Mouse (Mus musculus) midbrain, embryonic 16.5 days (tissue): ENCODE results near the gene Gcnt7. TPM values are rescaled to one million over a fixed set of nuclear protein-coding genes. Genes with fewer than 3 reads are reported as not detected.
A peak's percentile ranks its signal among the peaks of the same experiment; 100 is the strongest.

Experiments
- ATAC-seq: fragments of 200-750 bp; cut with Nextera tagmentation; 2 replicates; pipeline ENCODE4 v1.8.0; 2017; ENCODE audit warnings: moderate TSS enrichment
- H3K27ac ChIP-seq: fragments of 300-500 bp; sonication (generic); 2 replicates; pipeline ENCODE4 v1.5.1; 2014; ENCODE audit warnings: mild to moderate bottlenecking, low read length, mixed read lengths
- H3K27me3 ChIP-seq: fragments of 300-500 bp; sonication (generic); 2 replicates; pipeline ENCODE4 v1.6.1; 2014; ENCODE audit warnings: low read depth, low read length, mixed read lengths; ENCODE audit not compliant: control insufficient read depth, insufficient read depth
- H3K36me3 ChIP-seq: fragments of 300-500 bp; sonication (generic); 2 replicates; pipeline ENCODE4 v1.6.1; 2014; ENCODE audit warnings: mild to moderate bottlenecking, low read length, moderate library complexity, mixed read lengths; ENCODE audit not compliant: control insufficient read depth, insufficient read depth
- H3K4me1 ChIP-seq: fragments of 300-500 bp; sonication (generic); 2 replicates; pipeline ENCODE4 v1.6.1; 2014; ENCODE audit warnings: mild to moderate bottlenecking, low read length, mixed read lengths; ENCODE audit not compliant: control insufficient read depth, insufficient read depth
- H3K4me2 ChIP-seq: fragments of 300-500 bp; sonication (generic); 2 replicates; pipeline ENCODE4 v1.6.1; 2014; ENCODE audit warnings: mild to moderate bottlenecking, low read length, mixed read lengths
- H3K4me3 ChIP-seq: fragments of 300-500 bp; sonication (generic); 2 replicates; pipeline ENCODE4 v1.5.1; 2014; ENCODE audit warnings: low read depth, mild to moderate bottlenecking, low read length, moderate library complexity, mixed read lengths
- H3K9ac ChIP-seq: fragments of 300-500 bp; sonication (generic); 2 replicates; pipeline ENCODE4 v1.6.1; 2014; ENCODE audit warnings: low read depth, low read length, mixed read lengths
- H3K9me3 ChIP-seq: fragments of 300-500 bp; sonication (generic); replicated peaks from 2 replicates; pipeline ENCODE4 v1.6.1; 2014; ENCODE audit warnings: mild to moderate bottlenecking, low read length, mixed read lengths; ENCODE audit not compliant: control insufficient read depth, poor library complexity, severe bottlenecking
- WGBS: fragments of 180-500 bp; shearing (Covaris S2); extraction: QIAGEN DNeasy Blood & Tissue Kit; methylation state at CpG from one replicate; pipeline ENCODE4 v1.1.7; 2014; 5-methylcytosine and 5-hydroxymethylcytosine counted together
- polyA plus RNA-seq: library from polyadenylated mRNA; unstranded; fragments of >200 nt; fragmentation: Nextera tagmentation; extraction: Ambion mirVana; gene quantifications from 2 replicates; pipeline ENCODE4 v1.2.1, GENCODE M21; 2015

Gcnt7 gene
- polyA plus RNA-seq, 1 experiment from 2014 or later = 1.6 TPM

DNA sequence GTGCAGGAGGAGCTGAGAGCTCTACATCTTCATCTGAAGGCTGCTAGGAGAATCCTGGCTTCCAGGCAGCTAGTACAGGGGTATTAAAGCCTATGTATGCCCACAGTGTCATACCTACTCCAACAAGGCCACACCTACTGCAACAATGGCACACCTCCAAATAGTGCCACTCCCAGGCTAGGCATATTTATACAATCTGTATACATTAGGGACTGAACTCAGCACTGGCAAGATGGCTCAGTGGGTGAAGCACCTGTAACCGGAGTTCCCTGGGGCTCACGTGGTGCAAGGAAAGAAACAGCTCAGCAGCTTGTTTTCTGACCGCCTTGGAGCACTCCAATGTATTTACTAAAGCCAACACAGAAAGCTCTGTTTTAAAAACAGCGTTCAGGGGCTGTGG is 12.8 kb downstream of the Gcnt7 start:
- H3K27ac ChIP-seq = no peak overlapping the region
- H3K36me3 ChIP-seq = peaks cover 29% of the 10 kb centered on the region
- no peak overlapping the region for H3K4me2 ChIP-seq
- peaks cover 18% of the 10 kb centered on the region for H3K4me1 ChIP-seq
- ATAC-seq = no peak
- WGBS = 97% methylated on average over 4 of the region's 4 CpGs
- no peak overlapping the region for H3K4me3 ChIP-seq
- H3K9me3 ChIP-seq = no peaks in the 10 kb centered on the region
- no peaks in the 10 kb centered on the region for H3K27me3 ChIP-seq
- no peak overlapping the region for H3K9ac ChIP-seq

DNA sequence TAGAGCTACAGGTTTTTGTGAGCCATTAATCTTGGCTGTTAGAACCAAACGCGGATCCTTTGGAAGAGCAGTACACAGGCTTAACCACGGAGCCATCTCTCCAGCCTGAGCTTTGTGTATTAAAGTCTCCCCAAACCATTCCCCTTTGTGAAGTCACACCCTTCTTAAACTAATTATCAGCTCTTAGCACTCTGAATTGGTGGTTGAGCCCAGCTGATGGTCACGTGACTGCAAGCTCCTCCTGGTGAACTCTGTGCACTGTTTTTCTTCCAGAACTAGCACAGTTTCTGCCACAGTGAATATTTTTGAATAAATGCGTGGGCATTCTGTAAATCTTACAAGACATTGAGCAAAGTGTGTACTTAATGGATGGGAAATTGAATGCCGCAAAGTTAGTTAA is 17.2 kb downstream of the Gcnt7 start:
- Histone ChIP-seq H3K36me3 (peaks cover 6% of the 10 kb centered on the region; the same call in 1 of the 2 replicates), H3K9ac (peak overlapping the region; percentile 74), H3K27me3 (no peaks in the 10 kb centered on the region), H3K27ac (no peak overlapping the region), H3K4me3 (peak overlapping the region; percentile 76), H3K4me2 (peak overlapping the region; percentile 97), H3K4me1 (peaks cover 23% of the 10 kb centered on the region), H3K9me3 (no peaks in the 10 kb centered on the region)
- WGBS = 37% methylated on average over 6 of the region's 6 CpGs
- ATAC-seq = no peak

DNA sequence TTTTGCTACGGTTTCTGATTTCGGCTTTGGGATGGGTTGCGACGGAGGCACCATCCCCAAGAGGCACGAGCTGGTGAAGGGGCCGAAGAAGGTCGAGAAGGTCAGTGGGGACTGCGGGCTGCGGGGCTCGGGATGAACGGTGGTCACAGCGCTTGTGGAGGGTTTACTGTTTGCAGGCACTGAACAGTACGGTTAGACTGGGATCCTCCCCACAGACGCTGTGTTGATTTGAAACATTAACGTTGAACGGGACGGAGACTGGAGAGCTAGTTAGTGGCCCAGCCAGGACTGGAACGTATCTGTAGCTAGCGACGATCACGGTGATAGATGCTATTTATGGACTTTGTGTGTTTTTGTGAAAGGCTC is 17.8 kb downstream of the Gcnt7 start:
- H3K9me3 ChIP-seq = no peaks in the 10 kb centered on the region
- H3K27me3 ChIP-seq = no peaks in the 10 kb centered on the region
- under 1% methylated on average over 21 of the region's 21 CpGs for WGBS
- H3K27ac ChIP-seq = peak overlapping the region; percentile 62
- peak; percentile 74 for ATAC-seq
- peak overlapping the region; percentile 97 for H3K4me2 ChIP-seq
- peak overlapping the region; percentile 74 for H3K9ac ChIP-seq
- H3K4me1 ChIP-seq = peaks cover 23% of the 10 kb centered on the region
- peak overlapping the region; percentile 76 for H3K4me3 ChIP-seq
- H3K36me3 ChIP-seq = peaks cover under 1% of the 10 kb centered on the region; the same call in 1 of the 2 replicates

DNA sequence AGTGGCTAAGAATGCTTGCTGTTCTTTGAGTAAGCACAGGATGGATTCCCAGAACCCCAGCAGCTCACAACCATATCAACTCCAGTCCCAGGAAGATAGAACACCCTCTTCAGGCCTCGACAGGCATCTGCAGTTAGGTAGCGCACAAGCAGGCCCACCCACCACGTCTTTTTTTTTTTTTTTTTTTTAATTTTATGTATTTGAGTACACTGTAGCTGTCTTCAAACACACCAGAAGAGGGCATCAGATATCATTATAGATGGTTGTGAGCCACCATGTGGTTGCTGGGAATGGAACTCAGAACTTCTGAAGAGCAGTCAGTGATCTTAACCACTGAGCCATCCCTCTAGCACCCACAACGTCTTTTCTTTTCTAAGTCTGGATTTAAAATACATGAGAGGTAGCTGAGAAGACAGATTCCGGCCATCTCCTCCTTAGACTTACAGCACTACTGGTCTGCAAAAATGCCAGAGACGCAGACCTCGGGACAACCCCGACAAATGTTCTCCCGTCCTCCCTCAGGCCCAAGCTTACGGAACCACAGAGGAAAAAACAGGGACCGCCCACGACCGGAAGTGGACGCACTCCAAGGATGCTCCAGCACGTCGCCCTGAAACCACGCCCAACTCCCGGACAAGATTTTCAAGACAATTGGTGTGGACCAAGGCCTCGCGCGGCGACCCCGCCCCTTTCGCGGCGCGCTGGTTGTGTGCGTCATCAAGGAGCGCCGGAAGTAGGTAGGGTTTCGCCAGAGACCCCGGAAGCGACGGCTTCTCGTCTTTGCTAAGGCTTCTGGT is 18.4 kb downstream of the Gcnt7 start, which contains the start of gene Rtf2:
Gene Rtf2, plus strand, starts transcription at position 714 of the 797 bp plus-strand sequence.
- Histone ChIP-seq H3K9ac (peak within 1 kb of the TSS; percentile 74), H3K27me3 (no peaks in the 10 kb centered on the region), H3K27ac (peak within 1 kb of the TSS; percentile 83), H3K4me1 (peaks cover 23% of the 10 kb centered on the region), H3K4me2 (peak within 1 kb of the TSS; percentile 97), H3K36me3 (no peaks in the 10 kb centered on the region), H3K9me3 (no peaks in the 10 kb centered on the region), H3K4me3 (peak within 1 kb of the TSS; percentile 76)
- ATAC-seq = peak; percentile 98
- WGBS = 2% methylated on average over 35 of the region's 35 CpGs

DNA sequence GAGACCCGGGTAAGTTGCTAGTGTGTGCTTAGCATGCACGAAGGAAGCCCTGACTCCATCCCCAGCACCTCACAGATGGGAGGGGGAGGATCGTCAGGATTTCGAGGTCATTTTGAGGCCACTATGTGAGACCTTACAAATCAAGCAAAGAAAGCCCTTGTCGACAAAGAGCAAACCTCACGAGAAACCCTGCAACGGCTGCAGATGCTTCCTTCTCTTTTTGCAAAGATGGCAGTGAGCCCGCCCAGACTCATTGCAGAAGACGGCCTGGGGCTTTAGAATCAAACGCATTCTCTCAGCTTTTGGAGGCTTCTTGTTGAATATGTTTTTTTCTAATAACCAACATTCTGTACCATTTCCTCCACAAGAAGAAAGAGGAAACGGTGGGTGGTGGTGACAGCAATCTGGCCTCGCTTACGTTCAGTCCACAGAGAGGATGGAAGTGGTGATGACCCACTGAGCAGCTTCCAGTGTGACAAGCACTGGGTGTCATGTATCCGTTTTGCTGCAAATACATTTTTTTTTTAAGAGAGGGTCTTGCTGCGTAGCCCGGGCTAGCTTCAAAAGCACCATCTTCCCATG is 20.9 kb downstream of the Gcnt7 start:
- 74% methylated on average over 16 of the region's 16 CpGs for WGBS
- no peak overlapping the region for H3K4me2 ChIP-seq
- H3K9ac ChIP-seq = no peak overlapping the region
- no peak for ATAC-seq
- peaks cover 20% of the 10 kb centered on the region for H3K4me1 ChIP-seq
- no peaks in the 10 kb centered on the region for H3K27me3 ChIP-seq
- no peaks in the 10 kb centered on the region for H3K9me3 ChIP-seq
- H3K36me3 ChIP-seq = no peaks in the 10 kb centered on the region
- no peak overlapping the region for H3K4me3 ChIP-seq
- no peak overlapping the region for H3K27ac ChIP-seq

DNA sequence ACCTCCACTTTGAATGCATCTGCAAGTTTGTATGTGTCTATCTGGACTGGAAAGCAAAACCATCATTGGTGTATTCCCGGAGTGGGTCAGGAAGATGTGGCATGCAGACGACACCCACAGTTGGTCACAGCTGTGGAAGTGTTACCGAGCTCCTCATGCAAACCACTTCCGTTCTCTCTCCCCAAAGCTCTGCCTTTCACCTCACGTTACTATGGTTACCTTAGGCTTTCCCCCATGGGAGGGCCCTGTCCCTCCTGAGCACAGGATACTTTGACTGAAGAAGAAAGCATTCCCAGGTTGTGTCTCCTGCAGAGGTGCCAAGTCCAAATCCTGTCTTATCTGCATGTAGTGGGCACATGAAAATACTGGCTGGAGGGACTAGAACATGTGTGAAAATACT is 24.6 kb downstream of the Gcnt7 start:
- H3K9ac ChIP-seq = no peak overlapping the region
- WGBS = 52% methylated on average over 5 of the region's 5 CpGs
- ATAC-seq = no peak

DNA sequence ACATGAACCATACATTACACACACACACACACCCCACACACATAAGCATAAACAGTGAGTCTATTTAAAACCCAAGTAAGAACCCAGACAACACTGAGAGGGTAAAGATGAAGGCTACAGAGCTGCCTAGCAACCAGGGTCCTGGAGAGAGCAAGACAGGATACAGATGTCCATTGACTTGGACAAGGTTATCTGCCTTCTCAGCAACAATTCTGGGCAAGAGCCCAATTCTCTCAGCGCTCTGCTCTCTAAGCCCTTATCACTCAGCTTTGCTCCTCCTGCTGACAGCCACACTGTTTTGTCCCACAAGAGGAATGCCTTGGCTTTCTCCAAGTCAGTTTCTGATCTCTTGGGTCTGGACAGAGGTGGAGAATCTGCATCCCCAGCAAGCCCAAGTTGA is 27.8 kb downstream of the Gcnt7 start:
- H3K27me3 ChIP-seq = no peaks in the 10 kb centered on the region
- H3K4me1 ChIP-seq = no peaks in the 10 kb centered on the region
- no peak for ATAC-seq
- no peaks in the 10 kb centered on the region for H3K9me3 ChIP-seq
- no peak overlapping the region for H3K9ac ChIP-seq
- H3K36me3 ChIP-seq = no peaks in the 10 kb centered on the region
- no peak overlapping the region for H3K4me3 ChIP-seq
- H3K4me2 ChIP-seq = no peak overlapping the region
- no peak overlapping the region for H3K27ac ChIP-seq
- 78% methylated on average over 1 of the region's 1 CpGs for WGBS

More for the DNA sequence above, 24.6 kb downstream of the Gcnt7 start:
- no peaks in the 10 kb centered on the region for H3K27me3 ChIP-seq
- H3K36me3 ChIP-seq = no peaks in the 10 kb centered on the region
- H3K27ac ChIP-seq = no peak overlapping the region
- H3K4me1 ChIP-seq = no peaks in the 10 kb centered on the region
- no peak overlapping the region for H3K4me2 ChIP-seq
- H3K4me3 ChIP-seq = no peak overlapping the region
- H3K9me3 ChIP-seq = no peaks in the 10 kb centered on the region

DNA sequence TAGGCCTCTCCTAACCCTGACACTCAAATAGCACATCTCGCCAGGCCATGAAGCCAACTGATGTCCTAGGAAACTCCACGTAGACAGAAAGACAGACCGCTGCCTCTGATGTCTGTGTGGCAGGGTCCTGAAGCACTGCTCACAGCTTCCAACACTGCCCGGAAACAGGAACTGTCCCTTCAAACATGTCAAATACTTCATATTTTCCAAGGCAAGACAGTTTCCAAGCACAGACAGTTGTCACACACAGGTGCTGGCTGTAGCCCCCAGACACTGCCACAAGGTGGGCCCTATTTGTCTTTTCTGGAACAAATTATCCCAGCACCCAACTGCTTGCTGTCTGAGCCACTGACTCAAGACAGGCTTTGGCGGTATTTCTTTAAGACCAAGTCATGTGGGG is 40.2 kb downstream of the Gcnt7 start:
- H3K27ac ChIP-seq = no peak overlapping the region
- ATAC-seq = no peak
- WGBS = 86% methylated on average over 5 of the region's 5 CpGs
- H3K27me3 ChIP-seq = no peaks in the 10 kb centered on the region
- no peak overlapping the region for H3K4me2 ChIP-seq
- no peaks in the 10 kb centered on the region for H3K4me1 ChIP-seq
- no peaks in the 10 kb centered on the region for H3K9me3 ChIP-seq
- H3K9ac ChIP-seq = no peak overlapping the region
- no peak overlapping the region for H3K4me3 ChIP-seq
- no peaks in the 10 kb centered on the region for H3K36me3 ChIP-seq

DNA sequence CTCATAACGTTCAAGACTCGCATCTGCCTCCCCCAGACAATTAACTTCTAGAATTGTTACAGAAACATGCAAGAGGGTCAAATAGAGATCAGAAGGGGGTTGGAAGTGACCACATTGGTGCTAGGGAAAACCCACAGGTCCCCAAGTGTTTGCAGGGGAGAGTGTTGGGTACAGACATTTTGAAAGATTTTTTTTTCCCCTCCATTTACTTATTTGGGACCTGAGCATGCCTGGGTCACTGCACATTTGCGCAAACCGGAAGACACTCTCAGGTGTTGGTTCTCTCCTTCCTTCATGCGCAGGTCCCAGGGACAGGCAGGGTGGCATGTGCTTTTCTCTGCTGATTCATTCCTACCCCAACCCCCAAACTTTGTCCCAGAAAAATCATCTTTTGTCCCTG is 41.5 kb downstream of the Gcnt7 start:
- H3K4me2 ChIP-seq = no peak overlapping the region
- no peak for ATAC-seq
- WGBS = 87% methylated on average over 5 of the region's 5 CpGs

More for the DNA sequence above, 41.5 kb downstream of the Gcnt7 start:
- no peak overlapping the region for H3K4me3 ChIP-seq
- no peaks in the 10 kb centered on the region for H3K36me3 ChIP-seq
- no peaks in the 10 kb centered on the region for H3K4me1 ChIP-seq
- H3K9me3 ChIP-seq = no peaks in the 10 kb centered on the region
- no peak overlapping the region for H3K27ac ChIP-seq
- H3K27me3 ChIP-seq = no peaks in the 10 kb centered on the region
- H3K9ac ChIP-seq = no peak overlapping the region
